Mouse (Mus musculus): ENCODE data around the gene Gm1673.

The Gm1673 gene

DNA sequence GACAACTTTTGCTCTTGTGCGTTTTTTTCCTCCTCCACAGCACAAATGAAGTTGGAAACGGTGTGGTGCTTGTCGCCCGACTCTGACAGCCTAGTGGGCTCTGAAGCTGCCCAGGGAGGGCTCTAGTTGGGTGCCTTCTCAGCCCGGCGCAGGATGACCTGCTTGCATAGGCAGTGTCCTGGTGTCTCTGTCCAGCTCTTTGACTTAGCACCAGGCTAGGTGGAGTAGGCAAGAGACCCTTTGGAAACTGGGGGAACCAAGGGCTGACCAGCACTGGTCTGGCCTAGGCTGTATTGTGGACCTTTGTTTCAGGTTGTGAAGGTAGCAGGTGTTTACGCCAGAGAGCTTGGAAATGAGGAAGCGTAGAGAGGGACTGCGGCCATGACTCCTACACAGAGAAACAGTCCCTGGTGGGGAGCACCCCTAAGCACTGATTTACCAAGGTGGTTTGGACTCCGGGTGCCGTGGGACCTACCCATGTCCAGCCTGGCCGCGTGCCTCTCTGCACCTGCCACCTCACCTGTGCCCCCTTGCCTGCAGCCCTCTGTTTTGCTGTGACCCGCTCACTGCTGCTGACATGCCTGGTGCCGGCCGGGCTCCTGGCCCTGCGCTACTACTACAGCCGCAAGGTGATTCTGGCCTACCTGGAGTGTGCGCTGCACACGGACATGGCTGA, 14.7 kb downstream of the Gm1673 start:
- DNase-seq = peak; percentile 35

DNA sequence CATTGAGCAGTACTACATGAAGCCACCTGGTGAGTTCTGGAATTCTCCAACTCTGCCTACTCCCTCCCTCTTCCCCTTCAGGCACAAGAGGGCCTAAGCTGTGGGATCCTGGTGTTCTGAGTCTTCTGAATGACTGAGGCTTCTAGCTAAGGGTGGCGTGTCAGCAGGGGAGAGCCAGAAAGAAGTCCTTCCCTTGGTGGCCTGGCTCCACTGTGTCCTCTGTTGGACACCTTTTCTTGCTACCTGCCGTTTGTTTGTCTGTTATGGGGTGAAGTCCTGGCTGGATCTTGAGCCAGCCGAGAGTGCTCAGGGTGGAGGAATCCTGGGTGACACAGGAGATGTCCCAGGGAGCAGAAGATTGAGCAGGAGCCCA, 15.3 kb downstream of the Gm1673 start:
- no peak for DNase-seq

DNA sequence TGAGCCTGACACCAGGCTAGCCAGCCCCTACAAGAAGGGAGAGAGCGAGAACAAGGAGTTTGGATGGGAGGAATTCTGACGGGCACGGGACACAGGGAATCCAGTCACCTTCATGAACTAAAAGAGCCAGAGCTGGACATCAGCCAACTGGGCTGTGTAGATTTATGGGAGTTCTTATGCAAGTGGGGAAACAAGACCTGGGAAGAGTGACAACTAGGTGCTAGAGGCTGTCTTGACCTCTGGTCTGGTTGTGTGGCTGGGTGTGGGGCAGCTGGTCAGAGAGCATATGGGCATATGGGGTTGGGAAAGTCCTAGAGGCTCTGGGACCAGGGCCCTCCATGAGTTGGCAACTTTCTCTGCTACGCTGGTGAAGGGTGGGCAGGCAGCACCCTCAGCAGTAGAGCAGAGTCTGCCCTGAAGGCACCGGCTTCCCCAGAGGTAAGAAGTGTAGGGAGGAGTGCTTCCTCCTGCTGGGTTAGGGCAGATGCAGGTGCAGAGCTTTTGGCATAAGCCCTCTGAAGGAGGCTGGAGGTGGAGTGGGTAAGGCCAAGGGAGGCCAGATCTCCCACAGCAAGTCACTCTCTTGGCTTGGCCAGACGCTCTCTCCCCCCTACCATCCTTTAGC, 16.3 kb downstream of the Gm1673 start:
- DNase-seq = peak; percentile 34

DNA sequence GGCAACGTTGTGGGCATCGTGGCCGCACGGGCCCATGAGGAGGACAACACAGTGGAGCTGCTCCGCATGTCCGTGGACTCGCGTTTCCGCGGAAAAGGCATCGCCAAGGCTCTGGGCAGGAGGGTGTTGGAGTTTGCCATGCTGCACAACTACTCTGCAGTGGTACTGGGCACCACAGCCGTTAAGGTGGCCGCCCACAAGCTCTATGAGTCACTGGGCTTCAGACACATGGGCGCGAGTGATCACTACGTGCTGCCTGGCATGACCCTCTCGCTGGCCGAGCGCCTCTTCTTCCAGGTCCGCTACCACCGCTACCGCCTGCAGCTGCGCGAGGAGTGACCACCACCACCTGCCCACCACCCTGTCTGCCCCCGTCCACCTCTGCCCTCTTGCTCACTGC, 17.6 kb downstream of the Gm1673 start:
- no peak for DNase-seq

DNA sequence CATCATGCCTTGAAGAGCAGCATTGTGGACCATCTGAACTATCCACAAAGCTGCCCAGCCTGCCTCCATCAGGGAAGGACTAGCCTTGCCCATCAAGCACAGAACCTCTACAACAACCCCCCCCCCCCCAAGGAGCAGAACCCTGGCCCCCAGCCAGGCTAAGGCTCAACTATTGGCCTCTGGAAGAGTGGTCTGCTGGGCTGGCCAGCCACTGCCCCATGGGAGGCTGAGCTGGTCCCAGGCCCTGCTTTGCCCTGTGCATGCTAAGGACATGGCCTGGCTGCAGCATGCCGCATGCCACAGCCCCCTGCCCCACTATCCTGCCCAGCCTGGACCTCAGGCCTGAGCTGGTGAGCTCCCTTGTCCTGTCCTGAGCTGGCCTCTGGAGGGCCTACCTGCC, 18.2 kb downstream of the Gm1673 start:
- DNase-seq = no peak

DNA sequence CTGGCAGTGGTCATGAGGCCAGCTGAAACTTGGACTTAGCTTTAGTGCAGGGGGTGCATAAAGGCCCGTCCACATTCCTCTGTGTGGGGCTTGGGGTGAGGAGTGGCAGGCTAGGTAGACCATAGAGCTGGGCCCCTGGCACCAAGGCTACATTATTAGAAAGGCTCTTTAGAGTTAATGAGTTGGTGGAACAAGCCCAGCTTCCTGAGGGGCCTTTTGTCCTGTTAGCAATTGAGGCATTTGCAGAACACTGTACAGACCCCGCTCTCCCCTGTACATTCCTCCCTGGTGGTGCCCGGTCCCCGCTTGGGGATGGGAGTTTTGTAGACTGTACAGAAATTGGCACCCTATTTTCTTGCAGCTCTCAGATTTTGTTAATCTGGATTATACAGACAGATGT, 19.4 kb downstream of the Gm1673 start:
- no peak for DNase-seq

DNA sequence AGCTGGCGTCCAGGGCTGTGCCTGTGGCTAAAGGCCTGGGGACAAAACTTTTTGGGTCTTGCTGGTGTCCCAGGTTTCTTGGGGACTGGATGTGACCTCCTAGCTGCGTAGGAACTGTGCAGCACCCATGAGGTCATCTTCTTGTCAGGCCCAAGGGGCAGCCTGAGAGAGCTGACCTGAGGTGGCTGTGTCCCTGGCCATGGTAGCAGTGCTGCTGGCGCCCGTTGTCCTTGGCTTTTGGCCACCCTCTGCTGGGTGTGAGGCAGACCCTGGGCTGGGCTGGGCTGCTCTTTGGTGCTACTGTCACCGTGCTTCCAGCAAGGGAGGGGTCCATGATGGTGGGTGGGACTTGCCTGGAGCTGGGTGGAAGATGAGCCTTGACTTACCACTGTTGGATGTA, 21.4 kb downstream of the Gm1673 start:
- no peak for DNase-seq

DNA sequence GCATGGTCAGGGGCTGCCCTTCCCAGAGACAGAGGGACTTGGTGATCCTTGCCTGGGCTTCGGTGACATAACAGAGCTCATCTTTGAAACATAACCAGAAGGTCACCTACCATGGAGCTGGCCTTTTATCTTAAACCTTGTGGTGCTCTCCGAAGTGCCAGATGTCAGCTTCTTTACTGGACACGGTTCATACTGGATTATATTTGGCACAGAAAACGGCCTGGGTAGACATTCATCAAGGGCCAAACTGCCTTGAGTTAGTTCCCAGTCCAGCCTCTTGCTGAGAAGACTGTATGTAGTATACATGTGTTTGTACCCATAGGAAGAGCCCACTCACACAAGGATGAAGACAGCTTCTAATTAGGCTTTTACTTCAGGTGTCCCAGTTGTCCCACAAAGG, 23.6 kb downstream of the Gm1673 start:
- DNase-seq = no peak

DNA sequence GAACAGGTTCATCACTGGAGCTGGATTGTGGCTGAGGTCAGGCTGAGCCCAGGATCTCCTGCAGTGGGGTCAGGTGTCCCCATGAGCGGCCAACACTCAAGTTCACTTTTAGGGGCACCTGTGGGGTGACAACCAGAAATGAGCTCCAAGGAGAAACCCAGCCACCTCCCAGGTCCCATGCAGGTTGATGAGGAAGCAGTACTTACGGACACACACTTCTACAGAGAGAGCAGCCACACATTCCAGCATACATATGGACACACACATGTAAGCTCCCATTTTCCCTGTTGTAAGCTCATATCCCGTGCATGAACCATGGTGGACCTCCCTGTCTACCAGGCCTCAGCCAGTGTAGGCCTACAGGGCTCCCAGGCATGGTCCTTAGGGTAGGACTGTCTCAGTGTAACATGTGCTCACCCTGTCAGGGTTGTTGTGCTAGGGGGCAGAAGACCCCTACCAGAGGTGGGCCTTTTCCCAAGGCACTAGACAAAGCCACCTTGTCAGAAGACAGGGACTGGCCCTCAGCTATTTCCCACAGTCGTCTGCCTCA, 24.2 kb downstream of the Gm1673 start:
- no peak for DNase-seq

DNA sequence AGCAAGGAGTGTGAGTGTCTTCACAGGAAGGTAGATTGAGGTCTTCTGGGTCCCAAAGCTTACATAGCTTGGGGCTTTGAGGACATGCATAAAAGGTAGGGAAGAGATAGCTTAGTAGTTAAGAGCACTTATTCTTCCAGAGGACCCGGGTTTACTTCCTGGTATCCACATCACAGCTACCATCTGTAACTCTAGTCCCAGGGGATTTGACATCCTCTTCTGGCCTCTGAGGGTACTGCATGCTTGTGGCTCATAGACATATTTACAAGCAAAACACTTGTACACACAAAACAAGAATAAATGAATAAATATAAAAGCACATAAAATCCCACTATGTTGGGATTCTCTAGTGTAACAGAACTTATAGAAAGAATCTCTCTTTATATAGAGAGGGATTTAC, 31.4 kb downstream of the Gm1673 start:
- DNase-seq = no peak

DNA sequence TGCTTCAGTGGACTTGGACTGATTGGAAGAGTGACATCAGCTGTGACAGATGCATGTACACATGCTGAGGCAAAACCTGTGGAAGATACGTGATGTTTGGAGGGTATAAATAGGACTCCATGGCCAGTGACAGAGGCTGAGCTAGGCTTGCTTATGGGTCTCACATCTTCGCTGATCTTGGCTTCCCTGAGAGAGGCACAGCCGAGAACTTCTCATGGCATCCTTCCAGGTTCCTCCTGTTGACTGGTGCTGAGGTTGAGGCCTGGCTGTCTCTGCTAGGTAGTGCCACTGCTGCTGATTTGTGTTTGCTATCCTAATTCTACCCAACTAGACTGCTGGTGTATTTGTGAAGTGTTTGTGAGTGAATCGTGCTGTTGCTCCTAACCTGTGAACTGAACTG, 35.7 kb downstream of the Gm1673 start:
- DNase-seq = no peak

DNA sequence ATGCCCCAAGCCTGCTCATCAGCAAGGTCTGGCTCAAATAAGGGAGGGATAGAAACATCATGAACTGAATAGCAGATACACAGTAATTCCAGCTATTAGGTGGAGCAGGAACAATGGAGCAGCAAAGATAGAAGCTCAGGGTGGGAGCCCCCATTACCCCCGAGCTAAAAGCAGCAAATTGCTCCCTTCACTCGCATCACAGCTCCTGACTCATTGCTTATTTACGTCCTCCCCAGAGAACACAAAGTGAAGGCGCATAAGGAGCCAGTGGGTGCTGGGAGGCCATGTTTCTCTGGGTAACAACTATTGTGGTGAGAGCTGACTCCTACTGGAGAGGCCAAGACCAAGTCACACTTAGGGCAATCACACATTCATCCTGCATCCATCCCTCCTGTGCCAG, 46.9 kb downstream of the Gm1673 start:
- DNase-seq = no peak

DNA sequence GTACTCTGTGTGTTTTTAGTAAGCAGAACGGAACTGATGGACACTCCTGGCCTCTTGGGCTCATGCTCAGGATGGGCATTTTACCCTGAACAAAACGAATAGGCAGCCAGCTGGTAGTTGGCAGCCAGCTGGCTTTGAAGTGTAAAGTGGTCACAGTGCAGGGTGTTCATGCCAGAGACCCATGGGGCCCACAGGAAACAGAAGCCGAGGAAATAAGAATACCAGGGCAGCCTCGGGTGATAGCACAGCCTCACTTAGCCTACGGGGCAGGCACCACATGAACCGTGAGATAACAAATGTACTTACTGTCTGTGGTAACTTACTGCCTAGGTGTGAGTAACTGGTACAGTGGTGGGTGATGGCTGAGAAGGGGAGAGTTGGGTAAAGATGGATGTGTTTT, 47.8 kb downstream of the Gm1673 start:
- DNase-seq = no peak

DNA sequence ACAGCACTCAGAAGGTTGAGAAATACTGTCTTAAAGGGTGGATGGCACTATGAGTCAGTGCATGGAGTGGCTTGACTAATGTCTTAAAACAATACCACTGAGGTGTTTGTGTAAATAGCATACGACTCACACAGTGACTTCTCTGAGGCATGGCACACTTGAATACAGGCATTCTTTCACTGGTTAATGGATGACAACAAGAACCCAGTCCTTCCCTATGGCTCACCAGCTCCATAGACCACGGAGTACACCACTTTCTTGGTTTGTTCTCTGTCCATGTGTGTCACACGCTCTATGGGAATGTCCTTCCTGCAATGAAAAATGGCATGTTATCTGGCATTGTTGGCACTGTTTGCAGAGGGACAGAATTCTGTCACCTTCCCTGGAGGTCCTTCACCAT, 49.3 kb downstream of the Gm1673 start:
- no peak for DNase-seq
